Mouse (Mus musculus) layer of hippocampus, adult 8-10 months (tissue): ENCODE data around the gene Hist1h2af. TPM values are rescaled to one million over a fixed set of nuclear protein-coding genes. Genes with fewer than 3 reads are reported as not detected.
"Not testable (repeated sequence)": the region's sequence is repeated elsewhere in the genome, so short reads cannot be mapped to it uniquely, and the experiment has no call there.

Source experiments
- DNase-seq, 2 experiments: peaks; one replicate each; pipeline ENCODE4 v3.0.0; 2022; ENCODE audit warnings: low spot score in 2 of 2
- total RNA-seq, 4 experiments: library from RNA; stranded (reverse); gene quantifications; 2 replicates each; pipeline ENCODE4 v1.2.4; 2022

Hist1h2af gene
- total RNA-seq, 4 experiments from 2014 or later = 1.6 to 6.5 (median 1.8) TPM; not detected in 1

DNA sequence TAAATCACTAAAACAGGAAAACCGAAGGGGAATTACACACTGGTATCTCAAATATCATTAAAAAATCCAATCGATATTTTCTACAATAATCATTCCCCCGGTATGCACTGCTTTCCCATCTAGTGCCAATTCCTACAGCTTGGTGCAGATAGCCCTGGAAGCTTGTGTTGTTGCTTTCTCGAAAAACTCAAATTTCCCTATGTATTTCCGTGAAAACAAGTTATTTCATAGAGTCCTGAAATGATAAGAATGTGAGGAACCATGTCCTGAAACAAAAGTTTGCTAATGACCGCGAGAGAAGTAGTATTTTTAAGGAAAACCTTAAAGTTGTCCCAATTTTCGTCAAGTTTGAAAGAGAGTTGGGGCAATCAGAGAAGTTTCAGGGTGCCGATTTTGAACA lies 20.7 kb downstream of the Hist1h2af start:
- DNase-seq = no peak

GRCm38 (mm10) chr13:23554925-23555838 lies 21.5 kb downstream of the Hist1h2af start:
- DNase-seq = peak; percentile 71 to 79

DNA sequence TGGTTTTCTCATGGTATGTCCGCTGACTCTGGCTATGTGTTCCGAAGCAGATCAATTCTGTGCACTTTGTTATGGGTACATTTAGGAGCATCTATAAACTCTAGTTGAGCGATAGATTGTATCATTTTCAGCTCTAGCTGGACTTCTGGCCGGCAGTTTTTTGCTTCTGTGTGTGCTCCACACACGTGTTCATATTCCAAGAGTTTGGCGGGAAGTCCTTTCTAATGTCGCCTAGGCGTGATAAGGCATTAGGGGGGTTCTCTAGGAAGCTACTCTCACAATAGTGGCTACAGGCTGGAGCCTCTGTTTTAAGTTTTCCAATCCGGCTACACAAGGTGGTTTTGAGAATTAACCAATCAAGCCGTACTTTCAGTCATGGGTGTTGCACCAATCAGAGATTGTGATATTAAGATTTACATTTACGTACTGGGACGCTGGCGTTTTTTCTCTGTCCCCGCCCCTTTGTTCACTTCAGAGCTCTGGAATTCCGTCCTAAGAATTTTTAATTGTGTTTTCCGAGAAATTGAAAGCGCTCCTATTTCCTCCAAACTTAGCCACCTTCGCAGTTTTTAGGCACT lies 22.2 kb downstream of the Hist1h2af start:
- peak; percentile 71 to 79 for DNase-seq

DNA sequence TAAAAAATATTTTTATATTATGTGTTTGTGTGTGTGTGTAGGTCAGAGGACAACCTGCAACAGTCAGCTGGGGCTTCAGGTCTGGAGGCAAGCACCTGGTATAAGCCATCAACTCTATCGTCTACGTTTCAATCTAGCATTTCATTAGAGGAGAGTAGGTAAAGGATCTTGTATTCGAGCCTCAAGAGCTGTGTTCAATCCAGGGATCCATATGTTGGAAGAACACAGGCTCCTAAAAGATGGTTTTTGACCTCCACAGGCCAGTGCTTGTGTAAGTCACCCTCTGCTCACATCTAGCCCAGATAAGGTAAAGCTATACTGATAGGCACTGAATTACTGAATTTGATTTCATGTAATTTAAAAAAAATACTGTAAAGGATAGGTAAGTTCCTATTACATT lies 23.2 kb downstream of the Hist1h2af start:
- DNase-seq = no peak

DNA sequence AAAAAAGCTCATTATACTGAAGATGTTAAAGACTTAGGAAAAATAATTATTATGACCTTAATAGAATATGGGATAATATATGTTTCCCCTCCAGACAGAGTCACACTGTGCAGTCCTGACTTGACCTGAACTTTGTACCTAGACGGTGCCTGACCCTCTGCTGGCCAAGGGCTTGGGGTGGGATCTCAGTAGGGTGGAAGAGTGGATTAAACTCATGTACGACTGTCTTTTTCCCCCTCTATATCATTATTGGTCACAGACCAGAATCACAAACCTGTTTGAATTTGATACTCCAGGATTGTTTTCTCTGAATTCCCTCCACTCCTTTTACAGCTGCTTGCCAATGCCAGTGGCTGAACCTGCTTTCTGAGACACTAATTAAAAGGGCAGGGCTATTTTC lies 27.0 kb downstream of the Hist1h2af start:
- DNase-seq = not testable (repeated sequence)

GRCm38 (mm10) chr13:23561531-23561882 lies 27.8 kb downstream of the Hist1h2af start:
- DNase-seq = not testable (repeated sequence)

DNA sequence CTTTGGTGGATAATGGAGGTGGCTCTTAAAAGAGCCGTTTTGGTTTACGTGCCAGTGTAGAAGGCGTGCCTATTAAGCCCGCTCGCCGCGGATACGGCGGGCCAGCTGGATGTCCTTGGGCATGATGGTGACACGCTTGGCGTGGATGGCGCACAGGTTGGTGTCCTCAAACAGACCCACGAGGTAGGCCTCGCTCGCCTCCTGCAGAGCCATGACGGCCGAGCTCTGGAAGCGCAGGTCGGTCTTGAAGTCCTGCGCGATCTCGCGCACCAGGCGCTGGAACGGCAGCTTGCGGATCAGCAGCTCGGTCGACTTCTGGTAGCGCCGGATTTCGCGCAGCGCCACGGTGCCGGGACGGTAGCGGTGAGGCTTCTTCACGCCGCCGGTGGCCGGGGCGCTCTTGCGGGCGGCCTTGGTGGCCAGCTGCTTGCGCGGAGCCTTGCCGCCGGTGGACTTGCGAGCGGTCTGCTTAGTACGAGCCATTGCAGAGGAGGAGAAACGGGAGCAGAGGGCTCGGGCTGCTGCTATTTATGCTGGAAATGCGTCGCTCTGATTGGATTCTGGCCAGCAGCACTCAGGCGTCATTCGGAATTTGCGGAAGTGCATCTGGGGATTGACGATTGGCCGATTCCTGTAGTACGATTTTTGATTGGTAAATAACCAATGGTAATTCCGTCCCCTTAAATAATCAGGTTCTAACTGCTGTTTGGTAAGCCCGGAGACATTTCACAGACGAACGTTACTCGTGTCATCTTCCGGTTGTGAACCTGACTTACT lies 28.4 kb downstream of the Hist1h2af start, which contains the start of gene Hist1h3e:
Gene Hist1h3e, minus strand, starts transcription at position 487 of the 777 bp plus-strand sequence.
- peak; percentile 95 for DNase-seq

GRCm38 (mm10) chr13:23562699-23563462 lies 29.2 kb downstream of the Hist1h2af start:
- peak in 1 of 2 experiments; percentile 29 for DNase-seq

- no peak for DNase-seq
Measured at GRCm38 (mm10) chr13:23564482-23564881, 30.8 kb downstream of the Hist1h2af start.

DNA sequence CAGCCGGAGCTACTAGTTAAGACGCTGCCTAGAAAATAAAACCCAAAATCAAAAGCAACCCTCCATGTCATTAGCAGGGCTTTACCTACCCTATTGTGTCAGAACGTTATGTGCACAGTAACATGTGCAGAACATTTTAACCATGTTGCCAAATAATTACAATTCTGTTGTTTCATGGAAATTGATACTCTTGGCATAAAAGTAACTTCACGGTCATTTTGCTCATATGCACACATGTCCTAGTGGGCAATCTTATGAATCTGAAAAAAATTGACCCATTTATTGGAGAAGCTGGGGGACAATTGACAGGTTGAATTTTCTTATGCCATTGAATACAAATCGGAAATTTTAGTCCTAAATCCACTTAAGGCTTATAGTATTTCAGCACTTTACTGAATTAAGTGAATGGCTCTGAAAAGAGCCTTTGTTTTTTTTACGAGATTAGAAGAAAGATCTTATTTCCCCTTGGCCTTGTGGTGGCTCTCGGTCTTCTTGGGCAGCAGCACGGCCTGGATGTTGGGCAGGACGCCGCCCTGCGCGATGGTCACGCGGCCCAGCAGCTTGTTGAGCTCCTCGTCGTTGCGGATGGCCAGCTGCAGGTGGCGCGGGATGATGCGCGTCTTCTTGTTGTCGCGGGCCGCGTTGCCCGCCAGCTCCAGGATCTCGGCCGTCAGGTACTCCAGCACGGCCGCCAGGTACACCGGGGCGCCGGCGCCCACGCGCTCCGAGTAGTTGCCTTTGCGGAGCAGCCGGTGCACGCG lies 36.7 kb downstream of the Hist1h2af start:
- not testable (repeated sequence) for DNase-seq

DNA sequence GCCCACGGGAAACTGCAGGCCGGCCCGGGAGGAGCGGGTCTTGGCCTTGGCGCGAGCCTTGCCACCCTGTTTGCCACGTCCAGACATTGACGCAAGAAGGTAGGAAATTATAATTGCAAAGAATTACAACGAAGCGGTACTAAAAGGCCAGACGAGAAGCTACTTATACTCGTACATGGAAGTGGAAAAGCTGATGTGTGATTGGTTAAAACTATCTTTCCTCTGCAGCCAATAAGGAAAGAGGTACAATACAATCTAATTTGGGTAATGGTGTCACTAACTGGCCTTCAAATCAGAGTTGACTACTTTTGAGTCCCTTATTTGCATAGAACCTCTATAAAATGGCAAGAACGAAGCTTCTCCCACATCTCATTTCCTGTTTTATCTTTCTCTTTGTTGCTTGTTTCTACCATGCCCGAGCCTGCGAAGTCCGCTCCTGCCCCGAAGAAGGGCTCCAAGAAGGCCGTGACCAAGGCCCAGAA lies 37.4 kb downstream of the Hist1h2af start, which contains the start of the genes Hist1h2ae and Hist1h2bg:
Gene Hist1h2ae, minus strand, starts transcription at position 199 of the 482 bp plus-strand sequence.
Gene Hist1h2bg, plus strand, starts transcription at position 375 of the 482 bp plus-strand sequence.
- DNase-seq = peak; percentile 71 to 79

- DNase-seq = not testable (repeated sequence)
Measured at GRCm38 (mm10) chr13:23571504-23572217, 38.0 kb downstream of the Hist1h2af start.

- no peak for DNase-seq
Measured at GRCm38 (mm10) chr13:23572218-23573033, 38.7 kb downstream of the Hist1h2af start.

DNA sequence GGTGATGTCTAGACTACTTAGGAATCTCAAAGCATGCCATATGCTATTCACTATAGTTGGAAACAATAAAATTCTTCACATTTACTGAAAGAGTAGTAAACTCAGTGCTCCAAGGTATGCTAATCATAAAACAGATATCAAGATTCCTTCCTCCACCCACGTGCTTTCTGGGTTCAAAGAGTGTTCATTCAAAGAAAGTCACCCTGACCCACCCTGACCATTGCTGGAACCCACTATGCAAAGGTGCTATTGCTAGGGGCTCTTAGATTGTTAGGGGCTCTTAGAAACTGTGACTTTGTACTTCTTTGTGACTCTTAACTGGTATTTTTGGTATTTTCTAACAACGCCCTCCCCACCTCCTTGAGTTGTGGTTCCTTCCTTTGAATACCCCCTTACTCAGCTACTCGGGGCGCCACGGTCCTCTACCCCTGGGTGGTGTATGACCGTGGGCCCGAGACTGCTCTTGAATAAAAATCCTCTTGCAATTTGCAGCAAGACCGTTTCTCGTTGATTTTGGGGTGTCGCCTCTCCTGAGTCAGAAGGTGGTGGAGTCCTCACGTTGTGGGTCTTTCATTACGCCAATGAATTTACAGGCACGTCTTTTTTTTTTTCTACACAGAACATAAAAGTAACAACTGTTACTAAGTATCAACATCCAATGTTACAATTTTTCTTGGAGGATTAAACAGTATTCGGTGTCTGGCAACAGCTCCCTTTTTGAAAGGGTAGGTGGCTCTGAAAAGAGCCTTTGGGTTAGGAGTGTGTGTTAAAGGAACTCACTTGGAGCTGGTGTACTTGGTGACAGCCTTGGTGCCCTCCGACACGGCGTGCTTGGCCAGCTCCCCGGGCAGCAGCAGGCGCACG lies 39.6 kb downstream of the Hist1h2af start:
- not testable (repeated sequence) for DNase-seq

GRCm38 (mm10) chr13:23573898-23574524 lies 40.3 kb downstream of the Hist1h2af start, which contains the start of the genes Hist1h2bf and Hist1h2ad:
Gene Hist1h2bf (minus strand): TSS chr13:23574196.
Gene Hist1h2ad (plus strand): TSS chr13:23574381.
- peak; percentile 93 to 97 for DNase-seq

DNA sequence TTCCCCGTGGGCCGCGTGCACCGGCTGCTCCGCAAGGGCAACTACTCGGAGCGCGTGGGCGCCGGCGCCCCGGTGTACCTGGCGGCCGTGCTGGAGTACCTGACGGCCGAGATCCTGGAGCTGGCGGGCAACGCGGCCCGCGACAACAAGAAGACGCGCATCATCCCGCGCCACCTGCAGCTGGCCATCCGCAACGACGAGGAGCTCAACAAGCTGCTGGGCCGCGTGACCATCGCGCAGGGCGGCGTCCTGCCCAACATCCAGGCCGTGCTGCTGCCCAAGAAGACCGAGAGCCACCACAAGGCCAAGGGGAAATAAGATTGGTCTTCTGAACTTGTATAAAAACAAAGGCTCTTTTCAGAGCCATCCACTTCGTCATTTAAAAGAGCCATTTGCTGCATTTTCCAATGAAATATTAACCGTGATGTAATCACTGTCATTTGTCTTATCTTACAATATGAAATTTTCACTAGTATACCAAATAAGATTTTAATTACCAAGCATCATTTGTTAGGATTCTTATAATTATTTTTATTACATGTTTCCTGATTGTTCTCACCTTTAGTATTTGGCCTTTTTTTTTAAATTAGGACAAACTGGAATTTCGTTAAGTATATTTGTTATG lies 41.0 kb downstream of the Hist1h2af start:
- DNase-seq = not testable (repeated sequence)
